Mouse (Mus musculus) skeletal muscle tissue, adult 2 months (tissue): ENCODE data around the gene Mgat5.

ENCODE experiments used
- DNase-seq: peaks from one replicate; pipeline ENCODE4 v3.0.0-alpha.2; 2012; ENCODE audit warnings: low read depth, low spot score

The Mgat5 gene

DNA sequence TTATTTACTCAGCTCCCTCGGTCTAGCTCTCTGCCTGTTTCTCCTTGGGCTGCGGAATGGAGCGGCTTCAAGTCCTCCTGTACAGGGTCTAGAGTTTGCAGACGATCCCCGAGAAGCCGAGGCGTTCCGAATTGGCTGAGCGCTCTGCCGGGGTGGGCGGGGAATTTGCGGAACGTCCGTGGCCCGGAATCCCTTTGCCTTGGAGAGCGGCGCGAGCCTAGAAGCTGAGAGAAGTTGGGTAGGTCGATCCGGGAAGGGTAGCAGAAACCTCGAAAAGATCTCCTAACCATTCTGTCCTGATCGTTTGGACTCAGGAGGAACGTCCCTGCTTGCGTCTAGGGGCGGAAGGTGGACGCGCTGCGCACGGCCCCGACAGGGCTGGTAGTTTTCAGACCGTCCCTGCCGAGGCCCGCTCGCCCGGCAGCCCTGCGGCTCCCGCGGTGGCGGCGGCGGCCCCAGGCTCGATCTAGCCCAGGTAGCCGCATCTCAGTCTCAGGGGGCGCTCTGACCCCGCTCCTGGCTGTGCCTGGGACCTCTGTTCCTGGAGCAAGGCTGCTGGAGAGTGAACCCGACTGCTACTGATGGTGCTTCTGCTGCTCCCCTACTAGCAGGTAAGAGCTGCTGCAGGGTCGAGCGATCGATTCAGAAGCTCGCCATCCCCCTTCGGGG is at the start of gene Mgat5:
Mgat5 (plus strand) TSS at position 199 of the 669 bp plus-strand sequence.
- peak; percentile 65 for DNase-seq

- no peak for DNase-seq
These were observed 44.6 kb upstream of the Mgat5 start for GRCm38 (mm10) chr1:127160118-127160760.

- DNase-seq = no peak
These were observed 40.1 kb upstream of the Mgat5 start for GRCm38 (mm10) chr1:127164589-127165160.

DNA sequence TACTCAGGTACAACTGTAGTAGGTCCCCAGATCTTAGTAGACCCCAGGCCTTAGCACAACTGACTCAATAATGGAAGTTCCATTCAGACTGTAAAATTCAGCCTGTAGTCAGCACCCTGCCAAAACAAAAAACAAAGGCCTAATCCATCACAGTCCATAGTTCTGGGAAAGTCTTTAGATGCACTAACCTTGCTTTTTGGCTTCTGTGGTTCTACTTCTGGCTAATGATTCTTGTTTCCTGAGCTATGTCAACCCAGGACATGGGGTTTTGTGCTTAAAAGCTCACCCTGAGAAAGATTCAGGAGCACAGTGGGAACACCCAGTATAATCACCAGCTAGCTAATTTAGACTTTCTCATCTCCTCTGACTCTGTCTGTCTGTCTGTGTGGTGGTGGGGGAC is 38.3 kb upstream of the Mgat5 start:
- no peak for DNase-seq

DNA sequence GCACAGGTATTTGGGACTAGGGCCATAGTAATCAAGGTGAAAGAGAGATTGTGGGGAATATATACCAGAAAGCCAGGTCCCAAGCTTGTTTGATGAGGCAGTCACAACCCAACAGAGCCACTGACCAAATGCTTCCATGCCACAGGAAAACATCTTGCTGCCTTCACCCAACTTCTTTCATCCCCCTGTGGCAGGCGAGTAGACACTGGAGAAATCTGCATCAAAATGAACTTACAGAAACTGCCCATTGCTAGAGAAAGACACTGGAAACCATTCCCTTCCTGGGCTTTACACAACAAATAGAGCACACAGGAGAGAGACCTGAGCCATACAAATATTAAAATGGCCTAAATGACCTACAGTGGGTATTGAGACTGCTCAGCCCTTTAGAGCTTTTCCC is 37.2 kb upstream of the Mgat5 start:
- no peak for DNase-seq

- no peak for DNase-seq
These were observed 36.6 kb upstream of the Mgat5 start for GRCm38 (mm10) chr1:127168205-127168604.

GRCm38 (mm10) chr1:127169516-127169915 is 35.3 kb upstream of the Mgat5 start:
- DNase-seq = no peak

DNA sequence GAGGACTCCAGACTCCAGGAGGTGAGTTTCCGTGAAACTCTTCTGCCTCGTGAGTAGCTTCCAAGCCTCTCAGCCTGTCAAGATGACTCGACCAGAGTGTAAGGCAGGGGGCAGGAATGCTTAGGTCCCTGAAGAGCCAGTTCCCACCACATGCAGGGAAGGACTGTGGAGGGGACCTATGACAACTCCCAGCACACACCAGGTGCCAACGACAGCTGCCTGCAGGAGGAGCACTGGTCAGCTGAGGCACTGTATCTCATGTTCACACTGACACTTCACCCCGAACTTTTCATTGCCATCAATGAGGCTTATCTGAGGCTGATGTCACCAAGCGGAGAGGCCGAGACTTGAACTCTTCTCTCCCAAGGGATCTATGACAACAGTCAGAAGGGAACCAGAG is 33.5 kb upstream of the Mgat5 start:
- DNase-seq = no peak

DNA sequence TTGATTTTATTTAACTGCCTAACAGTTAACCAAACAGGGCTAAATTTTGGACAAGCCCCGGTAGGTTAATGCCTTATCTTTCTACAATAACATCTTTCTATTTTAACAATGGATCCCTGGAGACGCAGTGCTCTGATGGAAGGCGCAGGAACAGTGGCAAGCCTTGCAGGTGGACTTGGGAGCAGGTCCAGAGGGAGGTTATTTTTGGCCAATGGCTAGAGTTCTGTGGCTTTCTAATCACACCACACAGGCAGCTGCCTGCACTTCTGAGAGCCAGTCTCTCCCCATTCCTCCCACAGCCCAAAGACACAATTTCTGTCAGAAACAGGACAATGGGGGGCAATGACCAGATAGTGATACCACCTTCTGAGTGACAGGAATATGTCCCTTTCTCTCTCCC is 31.4 kb upstream of the Mgat5 start:
- no peak for DNase-seq

DNA sequence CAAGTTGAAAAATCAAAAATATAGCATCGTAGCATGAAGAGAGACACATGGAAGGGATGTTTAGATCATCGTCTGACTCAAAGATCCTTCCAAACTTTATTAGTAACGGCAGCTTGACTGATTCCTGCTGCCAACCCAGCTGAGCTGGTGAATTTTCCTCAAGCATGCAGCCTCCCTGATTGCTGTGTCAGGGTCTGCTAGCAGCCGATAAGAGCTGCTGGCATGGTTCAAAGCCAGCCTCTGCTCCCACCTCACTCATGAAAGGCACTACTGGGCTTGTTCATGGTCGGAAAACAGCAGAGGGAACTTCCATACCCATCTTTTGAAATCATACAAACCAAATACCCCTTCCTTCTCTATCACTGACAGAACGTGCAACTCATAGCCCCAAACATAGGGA is 12.4 kb upstream of the Mgat5 start:
- no peak for DNase-seq

DNA sequence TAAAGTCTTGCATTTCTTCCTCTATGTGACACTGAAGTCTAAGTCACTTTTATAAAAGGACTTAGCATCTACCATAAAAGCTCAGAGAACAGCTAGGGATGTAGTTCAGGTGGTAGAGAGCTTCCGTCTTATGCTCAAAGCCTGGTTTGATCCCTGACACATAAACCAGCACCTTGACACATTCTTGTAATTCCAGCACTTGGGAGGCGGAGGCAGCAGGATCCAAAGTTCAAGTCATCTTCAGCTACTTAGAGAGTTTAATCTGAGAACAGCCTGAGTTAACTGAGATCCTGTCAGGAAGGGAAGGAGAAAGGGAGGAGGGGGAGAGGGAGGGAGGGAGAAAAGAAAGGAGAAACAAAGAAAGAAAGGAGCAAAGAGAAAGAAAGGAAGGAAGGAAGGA is 5.6 kb upstream of the Mgat5 start:
- DNase-seq = no peak

DNA sequence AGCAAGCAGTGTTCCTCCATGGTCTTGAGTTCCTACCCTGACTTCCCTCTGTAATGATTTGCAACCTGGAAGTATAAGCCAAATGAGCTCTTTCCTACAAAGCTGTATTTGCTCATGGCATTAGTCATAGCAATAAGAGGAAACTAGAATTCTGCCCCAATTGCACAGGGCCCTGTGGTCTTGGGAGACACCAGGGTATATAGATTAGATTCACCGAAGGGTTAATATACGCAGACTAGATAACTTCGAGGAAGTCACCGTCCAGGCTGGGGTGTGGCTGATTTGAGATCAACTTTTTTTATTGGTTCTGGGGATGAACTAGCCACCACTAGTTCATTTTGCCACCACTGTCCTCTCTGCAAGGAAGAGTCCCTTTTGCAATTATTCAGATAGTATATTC is 2.5 kb upstream of the Mgat5 start:
- DNase-seq = no peak

DNA sequence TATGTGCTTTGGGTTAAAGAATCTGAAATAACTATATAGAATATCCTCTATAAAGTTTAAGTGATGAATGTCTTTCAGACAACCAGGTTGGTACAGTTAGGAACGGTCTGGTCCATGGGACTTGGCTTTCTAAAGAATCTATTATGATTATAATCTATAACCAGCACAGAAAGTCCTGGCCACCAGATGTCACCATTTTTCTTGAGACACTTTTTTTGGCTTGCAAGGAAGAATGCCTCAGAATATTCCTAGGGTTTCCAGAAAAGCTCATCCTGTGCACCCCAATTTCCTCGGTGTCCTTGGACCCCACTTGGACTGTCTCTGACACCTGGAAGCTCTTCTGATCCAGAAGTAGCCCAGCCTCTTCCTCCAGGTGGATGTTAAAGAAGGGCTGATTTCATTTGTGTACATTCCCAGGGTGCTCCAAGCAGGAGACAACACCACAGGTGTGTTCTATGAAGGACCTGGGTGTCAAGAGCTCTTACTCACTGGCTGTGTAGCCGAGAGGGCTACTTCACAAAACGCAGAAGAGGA is 1.5 kb upstream of the Mgat5 start:
- no peak for DNase-seq

DNA sequence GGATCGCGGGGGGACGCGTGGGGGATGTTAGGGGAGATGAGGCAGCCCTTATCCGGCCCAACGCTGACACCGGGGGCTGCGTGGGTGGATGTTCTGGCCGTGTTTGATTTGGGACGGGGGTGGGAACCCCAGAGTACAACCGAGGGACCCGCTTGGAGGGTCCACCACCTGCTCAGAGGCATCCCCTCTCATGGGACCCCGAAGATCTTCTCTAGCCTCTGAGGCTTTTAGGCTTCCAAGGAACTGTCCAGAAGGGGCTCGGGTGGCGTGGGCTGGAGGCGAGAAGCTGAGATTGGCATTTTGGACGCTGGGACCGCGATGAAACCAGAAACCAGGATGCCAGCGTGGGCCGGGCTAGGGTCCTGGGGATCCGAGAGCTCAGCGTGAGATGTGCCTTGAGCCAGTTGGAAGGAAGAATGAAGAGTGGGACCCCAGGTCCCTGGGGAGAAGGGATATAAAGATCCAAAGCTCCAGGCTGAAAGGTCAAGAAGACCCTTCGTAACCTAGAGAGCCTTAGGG is 745 bp downstream of the Mgat5 start:
- no peak for DNase-seq

- no peak for DNase-seq
These were observed 1.3 kb downstream of the Mgat5 start for GRCm38 (mm10) chr1:127206020-127206641.

- no peak for DNase-seq
These were observed 2.2 kb downstream of the Mgat5 start for GRCm38 (mm10) chr1:127206881-127207555.

DNA sequence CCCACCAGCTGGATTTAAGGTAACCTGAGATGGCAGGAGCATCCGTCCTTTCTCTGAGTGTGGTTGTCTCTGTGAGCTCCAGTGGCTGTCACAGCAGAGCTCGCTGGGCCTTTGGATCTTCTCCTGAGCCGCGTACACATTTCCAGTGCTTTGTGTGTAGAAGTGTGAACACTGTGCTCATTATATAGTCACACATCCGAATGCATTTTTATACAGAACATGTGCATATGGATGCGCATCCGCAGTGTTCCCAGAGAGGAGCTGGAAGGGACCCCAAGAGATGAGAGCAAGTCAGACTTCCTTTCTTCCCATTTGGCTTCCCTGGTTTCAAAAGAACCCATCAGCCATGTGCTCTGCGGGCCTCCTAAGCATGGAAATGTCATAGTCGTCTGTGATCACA is 3.4 kb downstream of the Mgat5 start:
- DNase-seq = no peak

- no peak for DNase-seq
These were observed 8.0 kb downstream of the Mgat5 start for GRCm38 (mm10) chr1:127212812-127213211.

DNA sequence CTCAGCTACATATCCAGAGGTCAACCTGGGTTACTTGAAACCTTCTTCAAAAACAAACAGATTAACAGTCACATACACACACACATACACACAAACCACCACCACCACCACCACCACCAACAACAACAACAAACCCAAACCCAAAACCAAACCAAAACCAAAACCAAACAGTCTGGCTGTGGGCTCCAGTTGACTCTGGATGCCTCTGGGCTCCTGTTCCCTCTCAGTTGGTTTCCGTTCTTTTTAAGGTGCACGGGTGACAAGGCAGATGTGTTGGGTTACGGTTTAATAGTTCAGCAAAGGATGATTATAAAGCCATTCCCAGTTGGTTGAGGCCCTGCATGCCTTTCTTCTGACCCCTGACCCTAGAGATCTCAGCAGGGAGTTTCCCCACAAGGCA is 8.6 kb downstream of the Mgat5 start:
- no peak for DNase-seq

GRCm38 (mm10) chr1:127214585-127215232 is 9.9 kb downstream of the Mgat5 start:
- no peak for DNase-seq

- DNase-seq = no peak
These were observed 12.2 kb downstream of the Mgat5 start for GRCm38 (mm10) chr1:127216979-127217378.
